Mouse (Mus musculus): ENCODE data around the gene Gm20817. TPM values are rescaled to one million over a fixed set of nuclear protein-coding genes. Genes with fewer than 3 reads are reported as not detected.
"Not testable (repeated sequence)": the region's sequence is repeated elsewhere in the genome, so short reads cannot be mapped to it uniquely, and the experiment has no call there.

Gene Gm20817
- total RNA-seq (2021) = not detected

DNA sequence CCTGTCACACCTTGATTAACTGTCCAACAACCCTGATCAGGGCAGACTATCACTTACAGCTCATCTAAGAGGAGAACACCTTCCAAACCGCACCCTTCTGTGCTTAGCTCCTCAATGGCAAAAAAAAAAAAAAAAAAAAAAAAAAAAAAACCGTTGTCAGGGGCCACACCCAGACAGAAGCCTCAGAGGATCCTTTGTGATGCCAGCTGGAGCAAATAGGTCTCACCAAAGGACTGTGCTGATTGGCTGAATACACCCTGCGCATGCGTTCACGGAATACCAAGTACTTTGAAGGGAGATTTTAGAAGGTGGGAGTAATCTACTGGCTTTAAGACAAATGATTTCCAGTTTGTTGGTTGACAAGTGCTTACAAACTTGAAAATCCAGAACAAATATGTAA is at the start of gene Gm20817:
Gm20817 (minus strand) TSS at position 101 of the 400 bp plus-strand sequence.
- DNase-seq (ENCODE audit: low spot score in 2 of 2); intact Hi-C loops (cut with DNase I): not testable (repeated sequence)
